Mouse (Mus musculus) midbrain, postnatal 0 days (tissue): ENCODE results near the gene Gm340. TPM values are rescaled to one million over a fixed set of nuclear protein-coding genes. Genes with fewer than 3 reads are reported as not detected.

Experiments
- ATAC-seq: fragments of 200-750 bp; cut with Nextera tagmentation; 2 replicates; pipeline ENCODE4 v1.8.0; 2017; ENCODE audit warnings: moderate number of reproducible peaks, mild to moderate bottlenecking, moderate TSS enrichment, moderate library complexity; ENCODE audit not compliant: low FRiP score
- DNase-seq: peaks from one replicate; pipeline ENCODE4 v3.0.0-alpha.2; 2015; ENCODE audit warnings: low spot score
- H3K27ac ChIP-seq: fragments of 300-500 bp; sonication (generic); 2 replicates; pipeline ENCODE4 v1.5.1; 2014; ENCODE audit warnings: low read depth, mild to moderate bottlenecking, low read length, mixed read lengths
- H3K27me3 ChIP-seq: fragments of 300-500 bp; sonication (generic); 2 replicates; pipeline ENCODE4 v1.6.1; 2014; ENCODE audit warnings: low read length, control low read depth, mixed read lengths; ENCODE audit not compliant: insufficient read depth
- H3K36me3 ChIP-seq: fragments of 300-500 bp; sonication (generic); 2 replicates; pipeline ENCODE4 v1.6.1; 2014; ENCODE audit warnings: low read length, control low read depth, mixed read lengths; ENCODE audit not compliant: insufficient read depth
- H3K4me1 ChIP-seq: fragments of 300-500 bp; sonication (generic); 2 replicates; pipeline ENCODE4 v1.6.1; 2014; ENCODE audit warnings: mild to moderate bottlenecking, control low read depth, antibody characterized with exemption, low read length, mixed read lengths; ENCODE audit not compliant: insufficient read depth
- H3K4me2 ChIP-seq: fragments of 300-500 bp; sonication (generic); 2 replicates; pipeline ENCODE4 v1.6.1; 2014; ENCODE audit warnings: low read depth, mild to moderate bottlenecking, low read length, mixed read lengths; ENCODE audit not compliant: poor library complexity, severe bottlenecking
- H3K4me3 ChIP-seq: fragments of 300-500 bp; sonication (generic); 2 replicates; pipeline ENCODE4 v1.5.1; 2014; ENCODE audit warnings: low read depth, mild to moderate bottlenecking, low read length, moderate library complexity
- H3K9ac ChIP-seq: fragments of 300-500 bp; sonication (generic); replicated peaks from 2 replicates; pipeline ENCODE4 v1.6.1; 2014; ENCODE audit warnings: mild to moderate bottlenecking, low read length, moderate library complexity, mixed read lengths; ENCODE audit not compliant: poor library complexity, severe bottlenecking
- H3K9me3 ChIP-seq: fragments of 300-500 bp; sonication (generic); 2 replicates; pipeline ENCODE4 v1.6.1; 2016; ENCODE audit warnings: low read length, control low read depth
- CTCF ChIP-seq: IDR thresholded peaks from 2 replicates; pipeline ENCODE4 v1.5.1; 2016; ENCODE audit warnings: antibody characterized with exemption, mild to moderate bottlenecking
- WGBS: fragments of 180-500 bp; shearing (Covaris S2); extraction: QIAGEN DNeasy Blood & Tissue Kit; methylation state at CpG from one replicate; pipeline ENCODE4 v1.1.7; 2014; 5-methylcytosine and 5-hydroxymethylcytosine counted together
- microRNA-seq: library from miRNA; unstranded; fragments of <30 nt; microRNA quantifications from one replicate; pipeline ENCODE4, GENCODE M21; 2016; ENCODE audit warnings: borderline number of aligned reads
- polyA plus RNA-seq: library from polyadenylated mRNA; unstranded; fragments of >200 nt; fragmentation: Nextera tagmentation; extraction: Ambion mirVana; gene quantifications from 2 replicates; pipeline ENCODE4 v1.2.1, GENCODE M21; 2015
- total RNA-seq: library from RNA; depleted of rRNA; stranded (reverse); fragments of >200 nt; gene quantifications from 2 replicates; pipeline ENCODE4 v1.2.3, GENCODE M21; 2014; rRNA removed

The Gm340 gene
- total and polyA plus RNA-seq, 2 experiments from 2014 or later = 1.1 to 6.4 TPM

- ATAC-seq = no peak
- 88% methylated on average over 10 of the region's 10 CpGs for WGBS
Observed at GRCm38 (mm10) chr19:41634099-41634498, 51.9 kb downstream of the Gm340 start.

GRCm38 (mm10) chr19:41634999-41635398, 52.8 kb downstream of the Gm340 start:
- 27% methylated on average over 6 of the region's 6 CpGs for WGBS
- TF ChIP-seq CTCF = 0 out of 2 replicates have a peak, but pooled peaks have one; percentile 8

More at GRCm38 (mm10) chr19:41634099-41634498, 51.9 kb downstream of the Gm340 start:
- no peak for DNase-seq
- Histone ChIP-seq H3K4me2 (no peak overlapping the region), H3K4me3 (no peak overlapping the region), H3K9ac (no peak overlapping the region), H3K4me1 (no peaks in the 10 kb centered on the region), H3K27me3 (no peaks in the 10 kb centered on the region), H3K9me3 (no peaks in the 10 kb centered on the region), H3K27ac (no peak overlapping the region), H3K36me3 (peaks cover 12% of the 10 kb centered on the region; the same call in 1 of the 2 replicates)
- no peak for TF ChIP-seq CTCF

More at GRCm38 (mm10) chr19:41634999-41635398, 52.8 kb downstream of the Gm340 start:
- DNase-seq (peak; percentile 78), ATAC-seq (no peak)
- Histone ChIP-seq H3K36me3 (peaks cover 12% of the 10 kb centered on the region; the same call in 1 of the 2 replicates), H3K9me3 (no peaks in the 10 kb centered on the region), H3K4me3 (no peak overlapping the region), H3K4me1 (no peaks in the 10 kb centered on the region), H3K27ac (no peak overlapping the region), H3K9ac (no peak overlapping the region), H3K27me3 (no peaks in the 10 kb centered on the region), H3K4me2 (no peak overlapping the region)

Small RNA genes lying within 50 kb of the gene (microRNA-seq; reads per million reads assigned to microRNA genes)
- not detected for gene Mir8091

Other genes starting within 250 kb of the Gm340 start
- gene Pik3ap1, start 197.3 kb upstream of the Gm340 start, total RNA-seq = 1.6 and 2.0 TPM in 2 replicates
- 2.6 and 3.1 TPM in 2 replicates for gene Pik3ap1, start 197.3 kb upstream of the Gm340 start, polyA plus RNA-seq
- gene Lcor, start 99.7 kb upstream of the Gm340 start, total RNA-seq = 15.9 and 22.4 TPM in 2 replicates
- 11.1 and 13.4 TPM in 2 replicates for gene Lcor, start 99.7 kb upstream of the Gm340 start, polyA plus RNA-seq
- 72.3 and 74.2 TPM in 2 replicates for gene Slit1, start 161.3 kb downstream of the Gm340 start, total RNA-seq
- gene Slit1, start 161.3 kb downstream of the Gm340 start, polyA plus RNA-seq = 15.4 and 17.0 TPM in 2 replicates
- 4.5 and 5.7 TPM in 2 replicates for gene Arhgap19, start 219.7 kb downstream of the Gm340 start, total RNA-seq
- 2.5 and 2.9 TPM in 2 replicates for gene Arhgap19, start 219.7 kb downstream of the Gm340 start, polyA plus RNA-seq
- 33.0 and 35.4 TPM in 2 replicates for gene Frat1, start 247.6 kb downstream of the Gm340 start, total RNA-seq
- 34.2 and 34.3 TPM in 2 replicates for gene Frat1, start 247.6 kb downstream of the Gm340 start, polyA plus RNA-seq